Mouse (Mus musculus) thymus, adult 2 months (tissue): ENCODE measurements around the gene Tcn2. TPM values are rescaled to one million over a fixed set of nuclear protein-coding genes. Genes with fewer than 3 reads are reported as not detected.
A peak's percentile ranks its signal among the peaks of the same experiment; 100 is the strongest.

Source experiments
- DNase-seq: peaks from one replicate; pipeline ENCODE4 v3.0.0; 2021
- H3K27ac ChIP-seq: fragments of 200-500 bp; 2 replicates; pipeline ENCODE4 v1.5.1; 2012; ENCODE audit warnings: low read length, control low read depth; ENCODE audit not compliant: control insufficient read depth, insufficient read depth
- H3K27me3 ChIP-seq: fragments of 200-500 bp; 2 replicates; pipeline ENCODE4 v1.6.1; 2012; ENCODE audit warnings: mild to moderate bottlenecking, low read length, moderate library complexity, mixed read lengths; ENCODE audit not compliant: control insufficient read depth, insufficient read depth
- H3K36me3 ChIP-seq: fragments of 200-500 bp; 2 replicates; pipeline ENCODE4 v1.6.1; 2012; ENCODE audit warnings: mild to moderate bottlenecking, low read length, moderate library complexity; ENCODE audit not compliant: control insufficient read depth, insufficient read depth
- H3K4me1 ChIP-seq: fragments of 200-500 bp; replicated peaks from 2 replicates; pipeline ENCODE4 v1.6.1; 2012; ENCODE audit warnings: low read length; ENCODE audit not compliant: control insufficient read depth, insufficient read depth
- H3K4me3 ChIP-seq: fragments of 200-500 bp; 2 replicates; pipeline ENCODE4 v1.5.1; 2012; ENCODE audit warnings: mild to moderate bottlenecking, low read length, control low read depth, moderate library complexity; ENCODE audit not compliant: control insufficient read depth, insufficient read depth
- CTCF ChIP-seq: fragments of 200-500 bp; IDR thresholded peaks from 2 replicates; pipeline ENCODE4 v1.5.1; 2012; ENCODE audit warnings: mild to moderate bottlenecking, control low read depth, low read length, moderate library complexity, borderline replicate concordance; ENCODE audit not compliant: control insufficient read depth, poor library complexity, insufficient read depth; ENCODE audit errors: extremely low read depth
- POLR2A ChIP-seq: fragments of 200-500 bp; IDR thresholded peaks from 2 replicates; pipeline ENCODE4 v1.6.1; 2012; ENCODE audit warnings: mild to moderate bottlenecking, low read length, control low read depth, moderate library complexity; ENCODE audit not compliant: control insufficient read depth, poor library complexity, insufficient read depth; ENCODE audit errors: extremely low read depth
- WGBS: fragments of 180-500 bp; shearing (Covaris S2); methylation state at CpG from one replicate; pipeline ENCODE4 v1.1.7; 2018; 5-methylcytosine and 5-hydroxymethylcytosine counted together
- polyA plus RNA-seq: library from polyadenylated mRNA; depleted of rRNA; stranded (reverse); fragments of >200 nt; gene quantifications from 2 replicates; pipeline ENCODE4 v1.2.3, GENCODE M21; 2012; rRNA removed

Tcn2 gene
- polyA plus RNA-seq, 1 experiment, result 60.3 TPM

DNA sequence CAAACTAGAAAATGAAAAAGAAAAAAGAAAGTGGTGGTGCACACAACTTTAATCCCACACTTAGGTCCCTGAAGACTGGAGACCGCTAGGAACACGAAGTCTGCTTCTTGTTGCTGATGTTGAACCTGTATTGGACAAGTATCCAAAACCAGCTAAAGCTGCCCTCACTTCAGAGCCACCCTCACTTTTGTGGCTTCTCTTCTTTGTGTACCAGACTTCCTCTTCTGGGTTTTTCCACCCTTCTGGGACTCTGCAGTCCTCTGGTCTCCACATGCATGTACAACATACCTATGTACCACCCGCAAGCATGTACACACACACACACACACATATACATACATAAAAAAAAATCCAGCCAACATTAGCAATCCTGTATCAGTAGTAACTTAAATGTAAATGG is 48.2 kb downstream of the Tcn2 start:
- H3K36me3 ChIP-seq, result no peaks in the 10 kb centered on the region
- DNase-seq, result no peak
- WGBS, result 28% methylated on average over 3 of the region's 3 CpGs

DNA sequence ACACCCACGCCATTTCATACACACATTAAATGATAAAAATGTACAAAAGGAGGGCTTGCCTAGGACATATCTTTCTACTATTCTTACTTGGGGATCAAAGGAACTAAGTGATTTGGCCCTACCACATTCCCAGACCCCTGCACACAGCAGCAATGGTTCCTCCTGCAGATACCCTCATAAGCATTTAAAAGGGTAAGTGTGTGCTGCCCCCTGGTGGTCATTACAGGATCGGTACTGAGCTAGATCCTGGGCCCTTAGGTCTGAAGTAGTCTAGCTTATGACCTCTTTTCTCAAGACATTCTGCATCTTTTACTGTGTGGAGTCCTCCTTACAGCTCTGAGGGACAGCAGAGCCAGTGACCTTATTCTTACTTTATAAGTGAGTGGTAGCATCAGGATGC is 52.1 kb downstream of the Tcn2 start:
- Histone ChIP-seq H3K36me3 (no peaks in the 10 kb centered on the region), H3K27me3 (no peaks in the 10 kb centered on the region), H3K27ac (no peak overlapping the region), H3K4me3 (no peak overlapping the region), H3K4me1 (peaks cover 10% of the 10 kb centered on the region; the same call in 1 of the 2 replicates)
- no peak for TF ChIP-seq CTCF
- no peak for TF ChIP-seq POLR2A
- WGBS, result 50% methylated on average over 2 of the region's 2 CpGs
- peak; percentile 73 for DNase-seq

More for the DNA sequence above, 48.2 kb downstream of the Tcn2 start:
- peaks cover 6% of the 10 kb centered on the region; the same call in 1 of the 2 replicates for H3K4me1 ChIP-seq
- TF ChIP-seq CTCF (no peak), POLR2A (no peak)
- H3K4me3 ChIP-seq, result no peak overlapping the region
- H3K27ac ChIP-seq, result no peak overlapping the region
- H3K27me3 ChIP-seq, result no peaks in the 10 kb centered on the region

DNA sequence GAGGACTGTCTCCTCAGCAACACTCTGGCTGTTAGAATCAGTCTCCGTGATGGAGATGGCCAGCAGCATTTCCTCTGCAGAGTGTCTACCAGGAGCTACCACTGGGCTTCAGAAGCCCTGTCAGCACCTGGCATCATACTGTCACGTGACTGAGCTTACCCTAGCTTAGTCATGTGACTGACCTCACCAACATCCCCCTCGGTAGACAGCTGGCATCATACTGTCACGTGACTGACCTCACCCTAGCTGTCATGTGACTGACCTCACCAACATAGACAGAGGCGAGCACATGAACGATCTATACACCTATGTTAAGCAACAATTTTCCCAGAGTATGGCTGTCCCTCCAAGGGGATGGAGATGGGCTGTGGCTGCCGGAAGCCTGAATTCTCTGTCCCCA is 53.3 kb downstream of the Tcn2 start:
- peaks cover 10% of the 10 kb centered on the region; the same call in 1 of the 2 replicates for H3K4me1 ChIP-seq
- WGBS, result 49% methylated on average over 7 of the region's 7 CpGs
- no peak overlapping the region for H3K4me3 ChIP-seq
- no peaks in the 10 kb centered on the region for H3K27me3 ChIP-seq
- H3K36me3 ChIP-seq, result no peaks in the 10 kb centered on the region
- TF ChIP-seq POLR2A, result no peak
- no peak for TF ChIP-seq CTCF
- DNase-seq, result no peak
- H3K27ac ChIP-seq, result no peak overlapping the region

DNA sequence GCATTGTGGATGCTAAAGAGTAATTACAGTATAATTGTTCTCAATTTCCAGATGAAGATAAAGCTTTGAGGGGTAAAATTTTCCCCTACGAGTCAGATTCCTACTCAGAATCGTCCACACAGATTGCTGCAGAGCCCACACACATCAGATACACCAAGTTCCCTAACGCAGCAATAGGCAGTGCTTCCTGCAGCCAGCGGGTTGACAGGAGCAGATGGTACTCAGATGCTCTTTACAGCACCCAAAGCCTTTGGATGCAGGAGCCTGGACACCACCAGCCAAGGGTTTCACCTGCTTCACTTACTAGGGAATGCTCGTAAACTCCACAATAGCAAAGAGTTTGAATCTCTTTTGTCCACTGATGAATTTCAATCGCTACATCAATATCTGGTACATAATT is 55.5 kb downstream of the Tcn2 start:
- Histone ChIP-seq H3K27ac (no peak overlapping the region), H3K4me3 (no peak overlapping the region), H3K27me3 (no peaks in the 10 kb centered on the region), H3K36me3 (no peaks in the 10 kb centered on the region), H3K4me1 (peaks cover 10% of the 10 kb centered on the region; the same call in 1 of the 2 replicates)
- TF ChIP-seq POLR2A (no peak), CTCF (no peak)
- DNase-seq, result no peak
- 86% methylated on average over 6 of the region's 6 CpGs for WGBS

Other genes with a start within 250 kb of the Tcn2 start
- 0.27 and 1.1 TPM in 2 replicates for gene Osbp2, start 68.3 kb downstream of the Tcn2 start, polyA plus RNA-seq
- gene 4921536K21Rik, start 37.1 kb downstream of the Tcn2 start, polyA plus RNA-seq, result 0.07 TPM in 1 of 2 replicates, not detected in the other
- gene Dusp18, start 36.9 kb downstream of the Tcn2 start, polyA plus RNA-seq, result 1.1 and 2.4 TPM in 2 replicates
- gene Slc35e4, start 17.5 kb downstream of the Tcn2 start, polyA plus RNA-seq, result 3.6 and 3.9 TPM in 2 replicates
- gene Pes1, start 31.8 kb upstream of the Tcn2 start, polyA plus RNA-seq, result 53.1 and 55.6 TPM in 2 replicates
- gene 4930556J24Rik, start 44.6 kb upstream of the Tcn2 start, polyA plus RNA-seq, result not detected in 2 replicates
- gene Gal3st1, start 51.5 kb upstream of the Tcn2 start, polyA plus RNA-seq, result 1.7 and 2.1 TPM in 2 replicates
- 0.44 and 0.85 TPM in 2 replicates for gene Sec14l4, start 99.3 kb upstream of the Tcn2 start, polyA plus RNA-seq
- gene Sec14l3, start 132.7 kb upstream of the Tcn2 start, polyA plus RNA-seq, result 0.49 and 0.52 TPM in 2 replicates
- 7.0 and 11.6 TPM in 2 replicates for gene Mtfp1, start 163.3 kb upstream of the Tcn2 start, polyA plus RNA-seq
- gene Sec14l2, start 191.3 kb upstream of the Tcn2 start, polyA plus RNA-seq, result 0.42 and 1.1 TPM in 2 replicates
- gene Rnf215, start 203.0 kb upstream of the Tcn2 start, polyA plus RNA-seq, result 27.0 and 29.4 TPM in 2 replicates
- gene Ccdc157, start 228.1 kb upstream of the Tcn2 start, polyA plus RNA-seq, result 5.4 and 7.8 TPM in 2 replicates
- 79.9 and 91.6 TPM in 2 replicates for gene Sf3a1, start 228.2 kb upstream of the Tcn2 start, polyA plus RNA-seq